Comparison of ENCODE assay signal across 8 mouse cellular contexts in genomic region chr2:130642197-130642660, GRCm38 (mm10). TPM values are rescaled to one million over a fixed set of nuclear protein-coding genes. Genes with fewer than 3 reads are reported as not detected.
A peak's percentile ranks its signal among the peaks of the same experiment; 100 is the strongest.
DNase-seq lines count a peak whose midpoint lies in the region; ATAC-seq and TF ChIP-seq lines count a peak whose summit lies in the region.

No protein-coding gene starts in this region.

- H3K27ac ChIP-seq in kidney, adult 2 months (ENCODE audit: insufficient read depth, low read depth, low read length): peak overlapping the region; percentile 88
- H3K27ac ChIP-seq in embryonic facial prominence, embryonic 15.5 days (replicated peaks): no peak overlapping the region; the same call in 1 of the 2 replicates
- 0 out of 2 replicates have a peak overlapping the region, but pooled peaks have one; percentile 22 for H3K27ac ChIP-seq in limb, embryonic 13.5 days

- peak; percentile 12 for DNase-seq in kidney, adult 2 months
- DNase-seq in kidney, adult 9 months: no peak
- DNase-seq in G1E (ENCODE audit: low spot score): no peak
- peak; percentile 28 for DNase-seq in retina, postnatal 7 days (ENCODE audit: low read depth, low spot score)
- no peak for DNase-seq in adrenal gland, adult 2 months
- no peak for DNase-seq in spleen, postnatal 14 days (ENCODE audit: low spot score in 2 of 2)

- peak overlapping the region; percentile 99 for H3K4me3 ChIP-seq in kidney, adult 2 months (ENCODE audit: insufficient read depth, low read depth, low read length)
- peak overlapping the region; percentile 74 for H3K4me3 ChIP-seq in G1E (ENCODE audit: low read depth, low read length)
- H3K4me3 ChIP-seq in embryonic facial prominence, embryonic 15.5 days (replicated peaks): peak overlapping the region; percentile 74
- H3K4me3 ChIP-seq in limb, embryonic 13.5 days: peak overlapping the region; percentile 67

- no peaks in the 10 kb centered on the region for H3K27me3 ChIP-seq in kidney, adult 2 months (replicated peaks; ENCODE audit: control insufficient read depth, insufficient read depth, low read length)
- H3K27me3 ChIP-seq in G1E (ENCODE audit: insufficient read depth, low read length): peaks cover 38% of the 10 kb centered on the region
- peaks cover 11% of the 10 kb centered on the region for H3K27me3 ChIP-seq in embryonic facial prominence, embryonic 15.5 days
- peaks cover 42% of the 10 kb centered on the region for H3K27me3 ChIP-seq in limb, embryonic 13.5 days

- ATAC-seq in G1E (ENCODE audit: extremely low read depth, insufficient number of reproducible peaks, low FRiP score, poor library complexity, severe bottlenecking): no peak
- peak; percentile 20; the same call in 1 of the 2 replicates for ATAC-seq in embryonic facial prominence, embryonic 15.5 days (ENCODE audit: insufficient number of reproducible peaks, low FRiP score, low TSS enrichment, low read depth)
- ATAC-seq in limb, embryonic 13.5 days (ENCODE audit: low FRiP score, low read depth): peak; percentile 53

- TF ChIP-seq CTCF in kidney, adult 2 months (conservative IDR thresholded peaks at IDR 0.05; ENCODE audit: insufficient read depth, insufficient read length, low read depth, low read length): no peak
- TF ChIP-seq CTCF in G1E (IDR thresholded peaks at IDR 0.05; ENCODE audit: low read depth, low read length): no peak

- H3K4me1 ChIP-seq in kidney, adult 2 months (ENCODE audit: control insufficient read depth, insufficient read depth, low read length): peaks cover 36% of the 10 kb centered on the region
- peaks cover 17% of the 10 kb centered on the region for H3K4me1 ChIP-seq in G1E (ENCODE audit: insufficient read depth, low read depth, low read length)
- peaks cover 20% of the 10 kb centered on the region for H3K4me1 ChIP-seq in embryonic facial prominence, embryonic 15.5 days
- H3K4me1 ChIP-seq in limb, embryonic 13.5 days: peaks cover 16% of the 10 kb centered on the region

- no peak for TF ChIP-seq POLR2A in kidney, adult 2 months (IDR thresholded peaks at IDR 0.05; ENCODE audit: low read depth, low read length)

- peak overlapping the region; percentile 96 for H3K4me2 ChIP-seq in embryonic facial prominence, embryonic 15.5 days (replicated peaks)
- peak overlapping the region; percentile 94 for H3K4me2 ChIP-seq in limb, embryonic 13.5 days (replicated peaks)

- peak overlapping the region; percentile 56 for H3K9ac ChIP-seq in embryonic facial prominence, embryonic 15.5 days
- peak overlapping the region; percentile 75 for H3K9ac ChIP-seq in limb, embryonic 13.5 days

- no peaks in the 10 kb centered on the region for H3K9me3 ChIP-seq in G1E (replicated peaks)
- no peaks in the 10 kb centered on the region for H3K9me3 ChIP-seq in embryonic facial prominence, embryonic 15.5 days (replicated peaks)
- no peaks in the 10 kb centered on the region for H3K9me3 ChIP-seq in limb, embryonic 13.5 days

- no peaks in the 10 kb centered on the region for H3K36me3 ChIP-seq in kidney, adult 2 months (ENCODE audit: control insufficient read depth, insufficient read depth, low read length)
- H3K36me3 ChIP-seq in G1E (replicated peaks): peaks cover 8% of the 10 kb centered on the region
- H3K36me3 ChIP-seq in embryonic facial prominence, embryonic 15.5 days: 0 out of 2 replicates have a peak, but pooled peaks cover 2% of the 10 kb centered on the region
- no peaks in the 10 kb centered on the region for H3K36me3 ChIP-seq in limb, embryonic 13.5 days

- 2% methylated on average over 24 of the region's 27 CpGs for WGBS in kidney, adult 2 months
- WGBS in embryonic facial prominence, embryonic 15.5 days: 1% methylated on average over 25 of the region's 27 CpGs
- 1% methylated on average over 25 of the region's 27 CpGs for WGBS in limb, embryonic 13.5 days

RNA-seq across cellular contexts. Expression of gene Lzts3, which starts 0.4 kb away (rescaled TPM):
- polyA plus RNA-seq in kidney, adult 2 months (2012; rRNA removed): 169 and 188 TPM in 2 replicates
- total RNA-seq in G1E (2014; fragmentation: Nextera tagmentation): 1.2 TPM in 1 of 2 replicates, not detected in the other
- total RNA-seq in G1E (2017): 0.55 and 0.81 TPM in 2 replicates
- polyA plus RNA-seq in G1E (2012): 1.1 and 1.2 TPM in 2 replicates
- 6.1 and 6.7 TPM in 2 replicates for polyA plus RNA-seq in embryonic facial prominence, embryonic 15.5 days (2015; fragmentation: Nextera tagmentation; extraction: Ambion mirVana)
- 3.9 and 4.7 TPM in 2 replicates for polyA plus RNA-seq in limb, embryonic 13.5 days (2015; fragmentation: Nextera tagmentation; extraction: Ambion mirVana)
- 10 to 100 TPM; 14.3 to 21.4 TPM for total RNA-seq in adrenal gland, adult 2 months (2021)
- 17.7 and 21.0 TPM in 2 replicates for polyA plus RNA-seq in adrenal gland, adult 2 months (2012; rRNA removed)

RNA-seq across cellular contexts. Expression of gene Ubox5, which starts 12.4 kb away (rescaled TPM):
- 7.3 and 8.0 TPM in 2 replicates for polyA plus RNA-seq in kidney, adult 2 months (2012; rRNA removed)
- total RNA-seq in G1E (2014; fragmentation: Nextera tagmentation) (11.2 and 13.0 TPM in 2 replicates), G1E (2017) (9.0 and 9.7 TPM in 2 replicates)
- 2.7 and 3.2 TPM in 2 replicates for polyA plus RNA-seq in G1E (2012)
- polyA plus RNA-seq in embryonic facial prominence, embryonic 15.5 days (2015; fragmentation: Nextera tagmentation; extraction: Ambion mirVana): 11.8 TPM in 2 replicates
- 15.0 and 16.2 TPM in 2 replicates for polyA plus RNA-seq in limb, embryonic 13.5 days (2015; fragmentation: Nextera tagmentation; extraction: Ambion mirVana)
- 1 to 10 TPM; 6.4 to 7.1 TPM for total RNA-seq in adrenal gland, adult 2 months (2021)
- 5.8 and 6.3 TPM in 2 replicates for polyA plus RNA-seq in adrenal gland, adult 2 months (2012; rRNA removed)

RNA-seq across cellular contexts. Expression of gene Fastkd5, which starts 12.4 kb away (rescaled TPM):
- 3.4 and 4.0 TPM in 2 replicates for polyA plus RNA-seq in kidney, adult 2 months (2012; rRNA removed)
- 20.5 and 26.4 TPM in 2 replicates for total RNA-seq in G1E (2014; fragmentation: Nextera tagmentation)
- 27.6 and 29.9 TPM in 2 replicates for total RNA-seq in G1E (2017)
- polyA plus RNA-seq in G1E (2012): 0.81 and 1.3 TPM in 2 replicates
- 12.5 and 13.4 TPM in 2 replicates for polyA plus RNA-seq in embryonic facial prominence, embryonic 15.5 days (2015; fragmentation: Nextera tagmentation; extraction: Ambion mirVana)
- 14.5 and 16.0 TPM in 2 replicates for polyA plus RNA-seq in limb, embryonic 13.5 days (2015; fragmentation: Nextera tagmentation; extraction: Ambion mirVana)
- total RNA-seq in adrenal gland, adult 2 months (2021): 10 to 100 TPM in 1 of 2 experiments, 1 to 10 TPM in 1; 10.0 to 16.1 TPM
- polyA plus RNA-seq in adrenal gland, adult 2 months (2012; rRNA removed): 0.40 and 0.52 TPM in 2 replicates

RNA-seq across cellular contexts. Expression of gene Ddrgk1, which starts 22.2 kb away (rescaled TPM):
- 143 and 152 TPM in 2 replicates for polyA plus RNA-seq in kidney, adult 2 months (2012; rRNA removed)
- total RNA-seq in G1E (2014; fragmentation: Nextera tagmentation) (18.0 and 29.9 TPM in 2 replicates), G1E (2017) (39.3 and 47.4 TPM in 2 replicates)
- polyA plus RNA-seq in G1E (2012): 66.8 and 67.4 TPM in 2 replicates
- 76.8 and 77.8 TPM in 2 replicates for polyA plus RNA-seq in embryonic facial prominence, embryonic 15.5 days (2015; fragmentation: Nextera tagmentation; extraction: Ambion mirVana)
- 58.5 and 64.3 TPM in 2 replicates for polyA plus RNA-seq in limb, embryonic 13.5 days (2015; fragmentation: Nextera tagmentation; extraction: Ambion mirVana)
- total RNA-seq in adrenal gland, adult 2 months (2021): 100 to 1,000 TPM; 184 to 209 TPM
- 190 and 213 TPM in 2 replicates for polyA plus RNA-seq in adrenal gland, adult 2 months (2012; rRNA removed)

RNA-seq across cellular contexts. Expression of gene Itpa, which starts 25.2 kb away (rescaled TPM):
- polyA plus RNA-seq in kidney, adult 2 months (2012; rRNA removed): 33.9 and 34.2 TPM in 2 replicates
- total RNA-seq in G1E (2014; fragmentation: Nextera tagmentation) (11.1 and 12.9 TPM in 2 replicates), G1E (2017) (113 and 136 TPM in 2 replicates)
- polyA plus RNA-seq in G1E (2012): 4.0 and 10.9 TPM in 2 replicates
- polyA plus RNA-seq in embryonic facial prominence, embryonic 15.5 days (2015; fragmentation: Nextera tagmentation; extraction: Ambion mirVana): 96.6 and 101 TPM in 2 replicates
- 126 and 131 TPM in 2 replicates for polyA plus RNA-seq in limb, embryonic 13.5 days (2015; fragmentation: Nextera tagmentation; extraction: Ambion mirVana)
- 10 to 100 TPM; 19.5 to 29.6 TPM for total RNA-seq in adrenal gland, adult 2 months (2021)
- polyA plus RNA-seq in adrenal gland, adult 2 months (2012; rRNA removed): 28.6 and 29.3 TPM in 2 replicates

Comparison
In these comparisons a context has a peak if more than half of its experiments do, and no peak if none do; other contexts are left out.
1. DNase-seq: peak in kidney, adult 2 months (single experiment) and retina, postnatal 7 days (single experiment); none in kidney, adult 9 months (single experiment), G1E (single experiment), adrenal gland, adult 2 months (single experiment) and spleen, postnatal 14 days (0 of 2).
2. Peak in every context shown above with its lines, with median percentiles within 50 percentile points of each other: H3K4me3 ChIP-seq.